Mouse (Mus musculus) central nervous system, embryonic 11.5 days (tissue): ENCODE results near the gene Gm29110. TPM values are rescaled to one million over a fixed set of nuclear protein-coding genes. Genes with fewer than 3 reads are reported as not detected.

Source experiments
- polyA plus RNA-seq: library from polyadenylated mRNA; depleted of rRNA; stranded (reverse); fragments of >200 nt; gene quantifications from 2 replicates; pipeline ENCODE4 v1.2.3, GENCODE M21; 2012; rRNA removed

Gene Gm29110
- polyA plus RNA-seq = not detected in 2 replicates

GRCm38 (mm10) chrY:74470231-74470630, at the start of gene Gm29110:
Gene Gm29110 (plus strand): TSS chrY:74470531.

Other genes with a start within 250 kb of the Gm29110 start
- gene Gm21913, start 153.4 kb downstream of the Gm29110 start, polyA plus RNA-seq = not detected in 2 replicates